Mouse (Mus musculus) embryonic fibroblast, embryonic 13.5 days (primary cell): ENCODE data around the gene Myo18a.

Experiments used
- CTCF ChIP-seq: IDR thresholded peaks from 2 replicates; pipeline ENCODE4 v1.5.1; 2011; ENCODE audit warnings: mild to moderate bottlenecking, control low read depth, low read length, moderate library complexity, borderline replicate concordance; ENCODE audit not compliant: insufficient read depth
- POLR2A ChIP-seq: IDR thresholded peaks from 2 replicates; pipeline ENCODE4 v1.6.1; 2011; ENCODE audit warnings: low read depth, mild to moderate bottlenecking, control low read depth, low read length, moderate library complexity

DNA sequence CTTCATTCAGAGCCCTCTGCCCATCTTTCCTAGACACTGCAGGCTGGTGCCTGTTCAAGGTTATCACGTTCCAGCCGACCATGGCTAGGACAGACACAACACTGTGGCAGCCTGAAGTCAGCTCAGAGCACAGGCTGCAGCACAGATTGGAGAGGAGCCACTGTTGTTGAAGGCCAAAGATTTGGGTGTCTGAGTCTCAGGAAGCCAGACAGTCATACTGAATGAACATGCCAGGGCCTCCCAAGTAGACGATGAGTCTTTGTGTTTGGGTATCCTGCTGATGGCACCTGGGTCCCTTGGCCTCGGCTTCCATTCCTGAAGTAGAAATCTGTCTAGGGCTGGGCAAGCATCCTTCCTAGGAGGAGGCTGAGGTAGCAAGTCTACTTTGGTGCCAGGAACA is 69.5 kb downstream of the Myo18a start:
- TF ChIP-seq CTCF (no peak), POLR2A (no peak)
